Mouse (Mus musculus): ENCODE measurements around the gene Cpt2.

DNA sequence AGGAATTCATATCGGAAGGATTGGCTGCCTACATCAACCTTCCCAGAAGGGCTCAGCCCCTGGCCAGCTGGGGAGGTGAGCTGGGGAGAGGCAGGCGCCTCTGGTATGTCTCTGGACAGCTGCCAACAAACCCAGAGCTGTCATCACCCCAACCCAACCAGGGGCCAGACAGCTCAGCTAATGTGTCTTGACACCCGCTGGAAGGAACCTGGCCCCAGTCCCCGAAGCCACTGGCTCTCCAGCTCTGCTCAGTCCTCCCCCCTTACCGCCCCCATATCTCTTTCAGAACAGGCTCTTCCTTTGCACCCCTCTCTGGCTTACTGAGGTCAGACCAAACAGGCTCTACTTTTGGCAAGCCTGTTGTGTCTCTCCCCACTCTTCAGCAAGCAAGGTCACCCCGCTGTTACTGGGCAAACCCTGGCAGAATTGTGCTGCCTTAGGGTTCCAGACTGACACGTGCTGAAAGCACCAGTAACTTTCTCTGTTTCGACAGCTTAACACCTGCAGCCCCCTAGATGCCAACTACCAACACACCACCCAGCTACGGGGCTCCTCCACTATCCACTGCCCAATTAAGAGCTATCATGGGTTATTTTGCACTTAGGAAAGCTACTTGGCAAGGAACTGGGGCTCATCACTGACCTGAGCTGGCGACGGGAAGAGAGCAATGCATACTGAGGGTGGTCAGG, 38.8 kb upstream of the Cpt2 start:
- TF ChIP-seq CTCF (IDR thresholded peaks at IDR 0.05) (no peak), EP300 (IDR thresholded peaks at IDR 0.05) (no peak)
